Mouse (Mus musculus) forebrain, embryonic 14.5 days (tissue): ENCODE measurements around the gene Krt19. TPM values are rescaled to one million over a fixed set of nuclear protein-coding genes. Genes with fewer than 3 reads are reported as not detected.

Experiments
- ATAC-seq: fragments of 200-750 bp; cut with Nextera tagmentation; 2 replicates; pipeline ENCODE4 v1.8.0; 2017; ENCODE audit warnings: mild to moderate bottlenecking, moderate library complexity
- DNase-seq: peaks from one replicate; pipeline ENCODE4 v3.0.0-alpha.2; 2015; ENCODE audit warnings: low spot score
- H3K27ac ChIP-seq: fragments of 300-500 bp; sonication (generic); 2 replicates; pipeline ENCODE4 v1.5.1; 2014; ENCODE audit warnings: low read depth, mild to moderate bottlenecking, control low read depth, low read length, moderate library complexity
- H3K27me3 ChIP-seq: fragments of 300-500 bp; sonication (generic); replicated peaks from 2 replicates; pipeline ENCODE4 v1.6.1; 2014; ENCODE audit warnings: low read length, control low read depth, mixed read lengths; ENCODE audit not compliant: control insufficient read depth, insufficient read depth
- H3K36me3 ChIP-seq: fragments of 300-500 bp; sonication (generic); 2 replicates; pipeline ENCODE4 v1.6.1; 2014; ENCODE audit warnings: low read length, control low read depth; ENCODE audit not compliant: control insufficient read depth, insufficient read depth
- H3K4me1 ChIP-seq: fragments of 300-500 bp; sonication (generic); 2 replicates; pipeline ENCODE4 v1.6.1; 2014; ENCODE audit warnings: antibody characterized with exemption, low read length, control low read depth; ENCODE audit not compliant: control insufficient read depth, insufficient read depth
- H3K4me2 ChIP-seq: fragments of 300-500 bp; sonication (generic); 2 replicates; pipeline ENCODE4 v1.6.1; 2014; ENCODE audit warnings: mild to moderate bottlenecking, control low read depth, low read length
- H3K4me3 ChIP-seq: fragments of 300-500 bp; sonication (generic); 2 replicates; pipeline ENCODE4 v1.5.1; 2014; ENCODE audit warnings: low read depth, low read length, control low read depth
- H3K9ac ChIP-seq: fragments of 300-500 bp; sonication (generic); 2 replicates; pipeline ENCODE4 v1.6.1; 2014; ENCODE audit warnings: mild to moderate bottlenecking, low read length, control low read depth, moderate library complexity
- H3K9me3 ChIP-seq: fragments of 300-500 bp; sonication (generic); replicated peaks from 2 replicates; pipeline ENCODE4 v1.6.1; 2016; ENCODE audit warnings: low read length, control low read depth, mixed read lengths; ENCODE audit not compliant: control insufficient read depth
- WGBS: fragments of 180-500 bp; shearing (Covaris S2); extraction: QIAGEN DNeasy Blood & Tissue Kit; methylation state at CpG from one replicate; pipeline ENCODE4 v1.1.7; 2014; 5-methylcytosine and 5-hydroxymethylcytosine counted together
- polyA plus RNA-seq: library from polyadenylated mRNA; unstranded; fragments of >200 nt; fragmentation: Nextera tagmentation; extraction: Ambion mirVana; gene quantifications from 2 replicates; pipeline ENCODE4 v1.2.1, GENCODE M21; 2014

Krt19 gene
- polyA plus RNA-seq, 1 experiment from 2014 or later: 1.2 TPM

- Histone ChIP-seq H3K9ac (no peak overlapping the region), H3K4me2 (peak overlapping the region; percentile 39), H3K4me1 (no peaks in the 10 kb centered on the region; the same call in 1 of the 2 replicates), H3K36me3 (no peaks in the 10 kb centered on the region), H3K27me3 (peaks cover 23% of the 10 kb centered on the region), H3K9me3 (no peaks in the 10 kb centered on the region), H3K27ac (no peak overlapping the region), H3K4me3 (peak overlapping the region; percentile 5; the same call in 1 of the 2 replicates)
- 2% methylated on average over 20 of the region's 20 CpGs for WGBS
- no peak for DNase-seq
- no peak for ATAC-seq
Observed at GRCm38 (mm10) chr11:100145104-100145503, 3.4 kb downstream of the Krt19 start.

DNA sequence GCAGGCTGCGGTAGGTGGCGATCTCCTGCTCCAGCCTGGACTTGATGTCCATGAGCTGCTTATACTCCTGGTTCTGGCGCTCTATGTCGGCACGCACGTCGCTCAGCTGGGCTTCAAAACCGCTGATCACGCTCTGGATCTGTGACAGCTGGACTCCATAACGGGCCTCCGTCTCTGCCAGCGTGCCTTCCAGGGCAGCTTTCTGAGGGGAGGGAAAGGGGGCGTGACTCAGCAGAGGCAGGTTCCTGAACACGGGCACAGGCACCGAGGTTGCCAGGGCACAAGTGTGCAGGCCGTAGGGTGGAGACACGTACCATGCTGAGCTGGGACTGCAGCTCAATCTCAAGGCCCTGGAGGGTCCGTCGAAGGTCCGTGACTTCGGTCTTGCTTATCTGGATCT is 7.5 kb downstream of the Krt19 start:
- Histone ChIP-seq H3K9me3 (no peaks in the 10 kb centered on the region), H3K27ac (no peak overlapping the region), H3K4me1 (peaks cover 11% of the 10 kb centered on the region; the same call in 1 of the 2 replicates), H3K4me2 (no peak overlapping the region), H3K4me3 (no peak overlapping the region), H3K36me3 (no peaks in the 10 kb centered on the region), H3K9ac (no peak overlapping the region), H3K27me3 (peaks cover 16% of the 10 kb centered on the region)
- DNase-seq (no peak), ATAC-seq (no peak)
- 87% methylated on average over 21 of the region's 21 CpGs for WGBS

- Histone ChIP-seq H3K36me3 (no peaks in the 10 kb centered on the region), H3K4me2 (no peak overlapping the region), H3K27me3 (peaks cover under 1% of the 10 kb centered on the region; the same call in 1 of the 2 replicates), H3K4me1 (peaks cover 11% of the 10 kb centered on the region; the same call in 1 of the 2 replicates), H3K27ac (no peak overlapping the region), H3K9ac (no peak overlapping the region), H3K9me3 (no peaks in the 10 kb centered on the region), H3K4me3 (no peak overlapping the region)
- ATAC-seq: no peak
- WGBS: 81% methylated on average over 2 of the region's 2 CpGs
- DNase-seq: no peak
Observed at GRCm38 (mm10) chr11:100139391-100139790, 9.1 kb downstream of the Krt19 start.

- H3K9ac ChIP-seq: no peak overlapping the region
- peaks cover 11% of the 10 kb centered on the region; the same call in 1 of the 2 replicates for H3K4me1 ChIP-seq
- no peaks in the 10 kb centered on the region for H3K36me3 ChIP-seq
- H3K27ac ChIP-seq: no peak overlapping the region
- no peaks in the 10 kb centered on the region for H3K9me3 ChIP-seq
- no peak overlapping the region for H3K4me3 ChIP-seq
- H3K4me2 ChIP-seq: no peak overlapping the region
- no peaks in the 10 kb centered on the region for H3K27me3 ChIP-seq
- ATAC-seq (no peak), DNase-seq (no peak)
- 41% methylated on average over 7 of the region's 7 CpGs for WGBS
Observed at GRCm38 (mm10) chr11:100138809-100139208, 9.7 kb downstream of the Krt19 start.

- ATAC-seq (peak; percentile 26; the same call in 1 of the 2 replicates), DNase-seq (peak; percentile 56)
- no peak overlapping the region for H3K4me2 ChIP-seq
Observed at GRCm38 (mm10) chr11:100137693-100138092, 10.8 kb downstream of the Krt19 start.

DNA sequence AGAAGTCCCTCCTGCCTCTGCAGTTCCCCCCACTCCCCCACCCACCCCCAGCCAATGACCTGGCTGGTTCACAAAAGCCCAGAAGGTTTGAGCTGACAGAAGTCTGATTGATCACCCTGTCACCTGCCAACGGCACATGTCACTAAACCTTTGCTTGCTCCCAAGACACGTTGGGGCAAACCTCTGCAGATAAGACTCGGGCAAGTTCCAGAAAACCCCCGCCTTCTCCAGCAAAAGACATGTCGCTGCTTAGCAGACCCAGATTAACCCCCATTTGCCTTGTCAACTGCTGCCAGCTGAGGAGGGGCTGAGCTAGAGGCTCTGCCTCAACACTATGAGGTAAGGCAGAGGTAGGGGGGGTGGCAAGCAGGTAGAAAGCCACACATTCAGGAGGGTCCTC is 11.9 kb downstream of the Krt19 start:
- Histone ChIP-seq H3K27ac (no peak overlapping the region), H3K36me3 (no peaks in the 10 kb centered on the region), H3K4me1 (peaks cover 11% of the 10 kb centered on the region; the same call in 1 of the 2 replicates), H3K9ac (no peak overlapping the region), H3K9me3 (no peaks in the 10 kb centered on the region), H3K4me3 (no peak overlapping the region), H3K27me3 (no peaks in the 10 kb centered on the region), H3K4me2 (no peak overlapping the region)
- 52% methylated on average over 5 of the region's 5 CpGs for WGBS
- DNase-seq: no peak
- ATAC-seq: no peak

More at GRCm38 (mm10) chr11:100137693-100138092, 10.8 kb downstream of the Krt19 start:
- H3K27me3 ChIP-seq: no peaks in the 10 kb centered on the region
- H3K36me3 ChIP-seq: no peaks in the 10 kb centered on the region
- no peak overlapping the region for H3K9ac ChIP-seq
- H3K4me1 ChIP-seq: peaks cover 11% of the 10 kb centered on the region; the same call in 1 of the 2 replicates
- no peak overlapping the region for H3K27ac ChIP-seq
- 12% methylated on average over 5 of the region's 5 CpGs for WGBS
- H3K9me3 ChIP-seq: no peaks in the 10 kb centered on the region
- no peak overlapping the region for H3K4me3 ChIP-seq

GRCm38 (mm10) chr11:100135731-100136130 is 12.7 kb downstream of the Krt19 start, which contains the start of gene Krt15:
Gene Krt15 (minus strand): TSS chr11:100135928.
- Histone ChIP-seq H3K36me3 (no peaks in the 10 kb centered on the region), H3K4me2 (no peak within 1 kb of the TSS), H3K9me3 (no peaks in the 10 kb centered on the region), H3K4me1 (peaks cover 11% of the 10 kb centered on the region; the same call in 1 of the 2 replicates), H3K27me3 (no peaks in the 10 kb centered on the region), H3K9ac (no peak within 1 kb of the TSS), H3K27ac (no peak within 1 kb of the TSS), H3K4me3 (no peak within 1 kb of the TSS)
- 69% methylated on average over 7 of the region's 7 CpGs for WGBS
- ATAC-seq: no peak
- no peak for DNase-seq

GRCm38 (mm10) chr11:100124901-100125300 is 23.6 kb downstream of the Krt19 start:
- WGBS: 86% methylated on average over 7 of the region's 7 CpGs
- no peak overlapping the region for H3K4me2 ChIP-seq
- H3K36me3 ChIP-seq: no peaks in the 10 kb centered on the region
- H3K27me3 ChIP-seq: no peaks in the 10 kb centered on the region
- H3K9me3 ChIP-seq: no peaks in the 10 kb centered on the region
- H3K4me1 ChIP-seq: no peaks in the 10 kb centered on the region
- DNase-seq: no peak
- H3K27ac ChIP-seq: no peak overlapping the region
- H3K9ac ChIP-seq: no peak overlapping the region
- ATAC-seq: no peak
- no peak overlapping the region for H3K4me3 ChIP-seq

GRCm38 (mm10) chr11:100121466-100121865 is 27.0 kb downstream of the Krt19 start, which contains the start of gene Krt13:
Gene Krt13 (minus strand): TSS chr11:100121566.
- Histone ChIP-seq H3K4me3 (no peak within 1 kb of the TSS), H3K27ac (no peak within 1 kb of the TSS), H3K9me3 (no peaks in the 10 kb centered on the region), H3K4me2 (no peak within 1 kb of the TSS), H3K9ac (no peak within 1 kb of the TSS), H3K27me3 (no peaks in the 10 kb centered on the region), H3K36me3 (no peaks in the 10 kb centered on the region), H3K4me1 (no peaks in the 10 kb centered on the region)
- DNase-seq: no peak
- ATAC-seq: no peak
- WGBS: 81% methylated on average over 3 of the region's 3 CpGs
